Mouse (Mus musculus) c-Kit-negative CD71-positive TER-119-positive erythroid progenitor cells, embryonic 14.5 days (primary cell): ENCODE measurements around the gene Dpm2.

Experiments used
- DNase-seq: peaks from one replicate; pipeline ENCODE4 v3.0.0-alpha.2; 2013; ENCODE audit warnings: low read depth, low spot score

Gene Dpm2

DNA sequence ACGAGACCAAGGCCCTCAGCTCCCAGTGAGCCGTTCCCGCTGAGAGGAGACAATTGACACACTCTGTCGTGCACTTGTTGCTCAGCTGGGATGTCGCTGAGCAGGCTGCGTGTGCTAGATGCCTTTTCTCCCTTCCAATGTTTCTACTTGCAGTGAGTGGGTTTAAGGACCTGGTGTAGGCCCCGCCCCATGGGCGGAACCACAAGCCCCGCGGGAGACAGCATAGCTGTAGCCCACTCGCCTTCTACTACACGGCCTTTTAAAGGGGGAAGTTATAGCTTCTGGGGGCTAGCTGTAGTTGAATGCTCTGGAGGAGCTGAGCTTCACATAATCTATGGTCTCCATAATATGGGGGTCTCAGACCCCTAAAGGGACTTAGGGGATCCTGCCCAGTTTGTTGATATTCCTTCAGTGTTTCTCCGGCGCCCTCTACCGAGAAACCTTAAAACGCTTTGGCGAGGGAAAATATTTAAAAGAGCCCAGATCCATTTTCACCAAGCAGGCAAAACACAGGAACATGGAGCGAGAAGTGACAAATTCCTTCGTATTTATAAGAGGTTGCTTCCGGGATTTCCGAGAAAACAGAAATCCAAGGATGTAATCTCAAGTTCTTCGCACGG lies 40.1 kb downstream of the Dpm2 start:
- no peak for DNase-seq

DNA sequence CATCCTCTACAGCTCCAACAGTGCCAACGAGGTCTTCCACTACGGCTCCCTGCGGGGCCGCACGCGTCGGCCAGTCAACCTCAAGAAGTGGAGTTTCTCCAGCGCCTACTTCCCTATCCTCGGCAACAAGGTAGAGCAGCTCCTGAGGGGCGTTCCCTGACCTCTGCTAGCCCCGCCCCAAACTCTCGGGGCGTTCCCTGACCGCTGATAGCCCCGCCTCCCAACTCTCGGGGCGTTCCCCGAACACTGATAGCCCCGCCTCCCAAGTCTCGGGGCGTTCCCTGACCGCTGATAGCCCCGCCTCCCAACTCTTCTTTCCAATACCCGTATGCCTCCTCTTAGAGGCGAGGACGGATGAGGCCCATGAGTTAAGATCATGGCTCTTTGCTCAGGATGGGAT lies 41.6 kb downstream of the Dpm2 start:
- no peak for DNase-seq

DNA sequence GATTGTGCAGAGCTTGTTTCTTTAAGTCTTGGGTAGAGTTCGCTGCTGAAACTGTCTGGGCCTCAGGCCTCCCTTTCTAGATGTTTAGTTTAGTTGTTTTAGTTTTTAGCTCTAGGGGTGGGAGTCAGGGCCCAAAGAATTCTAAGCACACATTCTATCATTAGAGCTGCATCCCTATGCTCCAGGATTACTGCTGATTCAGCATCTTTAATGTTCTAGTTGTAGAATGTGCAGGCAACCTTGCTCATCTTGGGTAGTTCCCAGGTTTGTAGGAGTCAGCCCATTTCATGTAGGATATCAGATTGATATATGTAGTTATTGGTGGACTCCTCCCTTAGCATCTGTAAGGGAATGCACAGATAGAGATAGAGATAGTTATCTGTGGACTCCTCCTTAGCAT lies 46.5 kb downstream of the Dpm2 start:
- no peak for DNase-seq

DNA sequence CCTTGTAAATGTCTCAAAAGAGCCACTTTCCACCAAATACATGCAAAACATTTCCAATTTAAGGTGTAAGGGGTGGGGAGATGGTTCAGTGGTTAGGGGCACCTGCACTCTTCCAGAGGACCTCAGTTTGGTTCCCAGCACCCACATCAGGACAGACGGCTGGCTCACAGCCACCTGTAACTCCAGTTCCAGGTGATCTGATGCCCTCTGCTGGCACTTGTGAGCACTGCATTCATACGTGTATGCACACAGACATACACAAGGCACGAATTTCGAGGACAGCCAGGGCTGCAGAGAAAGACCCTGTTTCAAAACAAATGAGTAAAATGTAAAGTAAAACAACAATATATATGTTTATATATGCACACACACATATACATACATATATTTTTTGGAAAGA lies 46.9 kb downstream of the Dpm2 start:
- DNase-seq: no peak

DNA sequence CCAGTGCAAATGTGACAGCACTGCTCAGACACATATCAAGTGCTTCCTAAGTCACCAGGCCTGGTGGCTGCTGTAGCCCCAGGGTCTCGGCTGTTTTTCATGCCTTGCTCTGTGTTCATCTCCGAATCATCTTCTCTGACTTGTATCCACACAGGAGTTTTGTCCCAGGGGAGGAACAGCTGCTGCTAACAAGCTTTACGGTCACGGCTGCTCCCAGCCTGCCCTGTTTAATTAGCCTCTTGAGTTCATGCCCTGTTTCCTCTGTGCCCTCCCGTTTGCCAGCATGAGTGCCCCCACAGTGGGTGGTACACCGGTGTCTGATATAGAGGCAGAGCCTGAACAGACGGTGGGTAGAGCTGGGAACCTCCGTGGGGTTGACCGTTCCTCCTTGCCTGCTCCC lies 47.4 kb downstream of the Dpm2 start:
- no peak for DNase-seq

DNA sequence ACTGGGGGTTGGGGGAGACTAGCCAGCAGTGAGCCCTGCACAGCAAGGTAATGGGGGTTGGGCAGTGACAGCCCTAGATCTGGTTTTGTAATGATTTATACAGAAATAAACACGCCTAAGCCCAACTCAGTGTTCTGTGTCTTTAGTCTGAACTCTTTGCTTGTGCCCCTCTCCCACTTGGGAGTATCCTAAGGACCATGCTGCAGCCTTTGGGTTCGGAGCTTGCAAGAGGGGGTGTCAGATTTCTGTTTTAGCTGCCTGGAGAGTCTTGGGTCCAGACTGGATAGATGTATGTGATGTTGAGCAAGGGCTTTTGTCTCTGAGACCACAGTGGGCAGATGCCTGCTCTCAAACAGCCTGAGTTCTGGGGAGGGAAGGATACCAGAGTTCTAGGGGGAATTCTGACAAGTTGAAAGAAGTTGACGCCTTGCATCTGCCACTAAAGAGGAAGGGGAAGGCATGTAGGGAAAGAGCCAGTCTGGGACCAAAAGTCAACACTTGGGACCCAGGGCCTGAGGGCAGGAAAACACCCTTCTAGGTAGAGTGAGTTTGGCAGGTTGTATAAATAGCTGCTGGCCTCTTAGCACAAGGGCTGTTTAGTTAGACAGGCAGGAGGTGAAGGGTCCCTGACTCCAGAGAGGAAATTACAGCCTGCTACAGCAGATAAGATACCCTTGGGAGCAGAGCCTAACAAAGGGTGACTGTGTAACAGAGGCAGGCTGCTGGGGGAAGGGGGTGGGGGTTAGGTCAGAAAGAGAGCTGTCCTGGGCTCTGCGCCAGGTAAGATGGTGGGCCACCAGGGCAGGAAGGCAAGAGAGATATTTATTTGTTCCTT lies 50.2 kb downstream of the Dpm2 start:
- no peak for DNase-seq

DNA sequence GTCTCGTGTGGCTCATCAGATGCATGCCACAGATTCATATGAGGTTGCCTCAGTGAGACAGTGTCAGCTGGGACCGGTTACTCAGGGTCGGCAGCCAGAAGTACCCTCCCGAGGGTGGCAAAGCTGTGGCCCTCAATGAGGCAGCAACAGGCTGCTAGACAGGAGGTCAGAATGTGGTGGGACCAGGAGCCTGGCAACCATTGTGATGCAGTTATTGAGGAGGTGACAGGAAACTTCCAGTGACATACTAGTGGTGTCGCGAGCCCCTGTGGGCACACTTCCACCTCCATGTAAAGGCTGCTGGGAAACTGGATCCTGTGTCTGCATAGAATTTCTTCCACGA lies 50.8 kb downstream of the Dpm2 start, which contains the start of gene Ak1:
TSS of gene Ak1 (plus strand) at position 242 of the 343 bp plus-strand sequence.
- DNase-seq: no peak
